Mouse (Mus musculus) right cerebral cortex, postnatal 4 days (tissue): ENCODE data around the gene Rpl7l1.
A peak's percentile ranks its signal among the peaks of the same experiment; 100 is the strongest.
"Not testable (repeated sequence)": the region's sequence is repeated elsewhere in the genome, so short reads cannot be mapped to it uniquely, and the experiment has no call there.

Experiments
- DNase-seq: peaks from one replicate; pipeline ENCODE4 v3.0.0-alpha.2; 2022

Gene Rpl7l1

DNA sequence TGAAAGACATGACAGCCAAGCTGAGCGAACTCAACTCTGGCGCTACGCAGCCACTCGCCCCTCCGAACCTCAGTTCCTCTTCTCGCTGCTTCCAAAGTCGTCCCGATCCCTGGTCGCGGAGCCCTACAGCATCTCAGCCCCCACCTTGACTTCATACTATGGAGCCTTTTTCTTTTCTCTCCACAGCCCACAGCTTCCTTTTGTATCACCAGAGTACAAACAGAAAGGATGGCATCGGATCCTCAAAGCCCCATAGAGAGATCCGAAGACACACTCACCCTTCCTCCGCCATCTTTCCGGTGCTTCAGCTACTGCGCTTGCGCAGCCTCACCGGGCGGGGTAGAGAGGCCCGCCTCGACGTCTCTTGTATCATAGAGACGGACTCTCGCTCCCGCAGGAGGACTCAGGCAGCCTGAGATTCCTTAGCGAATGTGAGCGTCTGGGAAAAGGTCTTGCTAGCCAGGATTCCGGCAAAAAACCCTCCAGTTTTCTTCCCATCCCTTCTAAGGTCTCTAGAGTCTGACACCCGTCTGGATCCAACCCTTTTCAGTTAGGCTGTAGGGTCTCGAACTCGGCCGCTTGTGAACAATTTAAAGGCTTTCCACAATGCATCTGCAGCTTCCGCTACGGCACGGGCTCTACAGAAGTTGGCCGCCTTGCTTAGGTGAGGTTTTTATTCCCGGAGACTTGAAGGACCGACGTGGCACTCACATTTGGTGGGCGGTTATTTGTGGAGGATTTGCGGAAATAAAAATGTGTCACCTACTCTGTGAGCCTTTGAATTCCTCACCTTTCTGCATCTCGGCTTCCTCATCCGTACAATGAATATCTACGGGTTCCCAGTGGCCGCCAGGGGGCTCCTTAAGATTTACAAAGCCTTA lies at the start of gene Rpl7l1:
Gene Rpl7l1 (minus strand): TSS at position 332 of the 881 bp plus-strand sequence.
- peak; percentile 90 for DNase-seq

DNA sequence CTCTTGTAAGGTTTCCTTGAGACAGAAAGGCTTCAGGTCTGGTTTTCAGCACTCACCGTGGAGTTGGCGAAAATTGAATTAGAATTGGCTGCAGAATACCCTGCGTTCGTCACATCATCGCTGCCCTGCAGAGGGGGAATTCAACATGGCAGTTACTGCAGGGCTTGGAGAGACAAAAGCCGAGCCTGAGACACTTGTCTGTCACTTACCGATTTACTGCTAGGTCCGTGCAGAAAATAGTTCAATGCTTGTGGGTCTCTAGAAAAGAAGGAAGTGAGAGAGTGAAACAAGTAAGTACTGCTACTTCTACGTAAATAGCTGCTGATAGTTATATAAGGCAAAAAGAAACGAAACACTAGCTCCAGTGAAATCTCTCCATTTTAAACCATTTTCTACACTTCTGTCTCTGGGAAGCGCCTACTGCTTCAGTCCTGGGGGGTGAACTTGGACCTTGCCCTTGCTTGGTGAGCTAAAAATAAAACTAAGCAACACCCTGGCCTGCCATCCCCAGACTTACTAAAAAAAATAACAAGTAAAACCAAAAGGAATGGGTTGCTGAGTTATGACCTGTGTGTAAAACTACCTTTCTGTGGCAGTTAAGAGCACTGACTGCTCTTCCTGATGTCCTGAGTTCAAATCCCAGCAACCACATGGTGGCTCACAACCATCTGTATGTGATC lies 47.5 kb upstream of the Rpl7l1 start:
- DNase-seq, result no peak

DNA sequence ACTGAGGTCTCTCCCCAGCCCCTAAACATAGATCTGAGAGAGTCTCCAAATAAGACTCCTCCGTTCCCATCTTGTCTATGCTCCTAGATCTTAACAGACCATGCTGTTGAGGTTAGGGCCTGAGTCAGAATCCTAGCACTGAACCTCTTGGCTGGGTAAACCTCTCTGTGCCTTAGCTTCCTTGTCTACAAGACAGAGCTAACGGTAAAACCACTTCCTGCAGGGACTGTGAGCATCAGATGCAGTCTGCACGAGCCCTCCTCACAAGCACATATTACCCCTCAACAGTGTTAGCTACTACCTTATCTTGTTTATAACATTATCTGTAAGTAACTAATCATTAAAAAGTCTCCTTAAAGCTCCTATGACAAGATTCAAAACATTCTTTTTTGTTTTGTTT lies 46.5 kb upstream of the Rpl7l1 start:
- DNase-seq, result no peak

DNA sequence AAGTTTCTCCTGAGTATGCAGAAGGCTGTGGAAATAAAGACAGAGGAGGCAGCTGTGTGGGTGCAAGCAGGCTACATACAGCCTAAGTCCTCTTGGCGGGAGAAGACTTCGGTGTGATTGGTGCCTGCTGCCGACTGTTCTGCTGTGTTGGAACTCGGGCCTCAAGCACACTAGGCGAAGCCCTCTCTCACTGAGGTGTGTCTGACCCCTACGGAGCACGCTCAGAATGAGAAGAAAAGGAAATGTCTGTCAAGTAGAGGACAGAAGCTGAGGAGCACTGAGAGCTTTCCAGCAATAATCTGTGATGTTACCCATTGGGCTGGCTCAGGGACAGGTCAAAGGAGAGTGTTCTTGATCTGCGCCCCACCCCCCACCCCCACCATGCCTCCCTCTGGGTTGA lies 40.6 kb upstream of the Rpl7l1 start:
- no peak for DNase-seq

DNA sequence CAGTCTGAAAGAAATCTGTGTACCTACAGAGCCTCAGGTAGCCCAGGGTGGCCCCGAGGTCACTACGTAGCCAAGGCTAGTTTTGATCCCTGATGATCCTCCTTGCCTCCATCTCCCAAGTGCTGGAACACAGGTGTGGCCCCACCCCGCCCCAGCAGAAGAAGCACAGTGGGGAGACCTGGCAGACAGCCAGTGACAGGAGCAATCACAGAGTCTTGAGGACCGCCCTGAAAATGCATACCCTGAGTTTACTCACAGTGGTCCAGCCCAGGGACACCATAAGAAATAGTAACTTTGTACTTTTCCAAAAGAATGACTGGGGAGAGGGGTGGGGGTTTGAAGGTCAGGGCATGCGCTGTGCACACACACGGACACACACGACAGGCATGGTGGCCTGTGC lies 38.2 kb upstream of the Rpl7l1 start:
- no peak for DNase-seq

DNA sequence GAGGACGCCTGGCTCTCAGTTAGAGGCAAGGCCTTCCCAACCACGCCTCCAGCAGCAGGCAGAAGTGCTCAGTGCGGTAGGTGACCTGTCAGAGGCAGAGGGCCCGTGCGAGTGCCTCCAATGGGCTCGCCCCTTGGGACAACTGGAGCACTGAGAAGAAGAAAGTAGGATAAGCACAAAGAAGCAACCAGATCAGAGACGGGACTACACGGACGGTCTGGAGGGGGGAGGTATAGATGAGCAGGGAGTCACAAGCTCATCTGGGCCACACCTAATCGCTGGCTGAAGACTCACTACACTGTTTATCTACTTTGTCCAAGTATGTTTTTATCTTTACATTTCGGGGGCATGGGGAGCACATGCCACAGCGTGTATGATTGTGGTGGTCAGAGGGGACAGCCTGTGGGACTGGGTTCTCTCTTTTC lies 35.3 kb upstream of the Rpl7l1 start:
- DNase-seq, result no peak

DNA sequence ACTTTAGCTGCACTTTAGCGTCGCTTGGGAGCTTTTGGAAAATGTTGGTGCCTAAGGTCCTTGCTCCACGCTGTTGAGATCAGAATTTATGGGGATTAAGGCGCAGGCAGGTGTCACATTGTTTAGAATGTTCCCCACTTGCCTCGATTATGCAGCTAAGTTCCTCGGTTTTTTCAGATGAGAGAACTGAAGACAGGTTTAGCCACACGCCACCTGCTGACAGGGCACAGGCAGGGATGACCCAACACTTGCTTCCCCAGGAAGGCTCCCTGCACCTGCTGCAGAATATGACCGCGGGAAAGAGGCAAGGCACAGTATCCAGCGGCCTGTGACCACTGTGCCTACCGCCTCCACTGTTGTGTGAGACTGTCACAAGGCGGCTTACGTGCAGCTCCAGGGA lies 33.8 kb upstream of the Rpl7l1 start:
- DNase-seq, result no peak

DNA sequence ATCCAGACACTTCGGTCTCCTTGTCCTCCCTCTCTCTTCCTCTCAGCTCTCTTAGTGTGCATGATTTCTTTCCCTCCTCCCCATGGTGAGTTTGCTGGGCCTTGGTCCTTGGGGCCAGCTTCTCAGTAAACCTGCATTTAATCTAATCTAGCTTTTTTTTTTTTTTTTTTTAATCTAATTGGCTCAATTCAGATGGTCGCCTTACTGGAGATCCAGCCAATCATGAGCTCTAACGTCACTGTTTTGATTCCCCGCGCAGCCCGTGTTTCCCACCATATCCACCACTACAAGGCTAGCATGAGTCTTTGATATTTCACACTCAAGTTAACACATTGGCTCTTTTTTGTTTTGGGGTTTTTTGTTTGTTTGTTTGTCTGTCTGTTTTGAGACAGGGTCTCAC lies 32.0 kb upstream of the Rpl7l1 start:
- DNase-seq, result no peak

DNA sequence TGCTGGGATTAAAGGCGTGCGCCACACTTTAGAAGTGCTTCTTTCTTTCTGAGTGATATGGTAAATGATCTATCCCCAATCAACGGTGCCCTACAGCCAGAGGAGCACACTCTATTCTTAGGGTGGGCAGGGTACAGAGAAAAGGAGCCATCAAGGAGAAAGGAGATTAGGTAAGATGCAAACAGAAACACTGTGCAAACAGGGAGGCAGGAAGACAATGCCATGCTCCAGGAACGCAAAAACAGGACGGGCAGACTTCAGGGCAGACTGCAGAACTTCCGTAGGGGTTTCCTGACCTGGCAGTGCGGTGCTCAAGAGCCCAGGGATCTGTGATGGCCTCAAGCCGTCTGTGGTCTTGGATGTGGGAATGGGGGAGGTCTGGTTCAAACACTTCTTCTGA lies 31.2 kb upstream of the Rpl7l1 start:
- no peak for DNase-seq

DNA sequence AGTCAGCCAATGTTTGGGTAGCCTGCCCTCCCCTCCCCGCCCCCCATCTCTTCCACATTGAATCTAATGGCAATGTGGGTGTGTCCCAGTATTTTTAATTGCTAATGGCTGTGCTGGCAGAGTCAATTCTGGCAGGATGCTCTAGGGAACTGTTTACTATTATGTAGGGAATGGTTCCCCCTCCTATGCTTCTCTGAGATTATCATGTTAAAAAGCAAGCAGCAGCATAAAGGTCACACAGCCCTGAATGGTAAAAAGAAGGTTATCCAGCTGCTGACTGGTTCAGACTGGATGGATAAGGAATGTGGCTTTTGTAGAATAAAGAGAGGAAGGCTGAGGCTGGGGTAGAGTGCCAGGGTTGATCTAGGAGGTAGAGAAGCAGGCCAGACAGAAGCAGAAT lies 30.0 kb upstream of the Rpl7l1 start:
- no peak for DNase-seq

DNA sequence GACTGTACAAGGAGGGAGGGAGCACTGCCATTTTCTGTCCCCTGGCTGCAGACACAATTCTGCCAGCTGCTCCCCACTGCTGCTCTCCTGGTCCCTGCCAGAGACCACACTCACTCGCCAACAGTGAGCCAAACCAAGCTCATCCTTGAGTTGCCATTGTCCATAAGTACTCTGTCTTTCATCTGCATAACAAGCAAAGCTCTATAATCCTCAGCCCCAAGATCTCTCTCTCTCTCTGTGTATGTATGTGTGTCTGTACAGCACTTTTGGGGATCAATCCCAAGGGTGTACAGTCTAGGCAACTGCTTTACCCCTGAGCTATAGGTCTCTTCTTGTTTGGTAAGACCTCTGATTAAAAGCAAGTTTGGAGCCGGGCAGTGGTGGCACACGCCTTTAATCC lies 28.2 kb upstream of the Rpl7l1 start:
- no peak for DNase-seq

DNA sequence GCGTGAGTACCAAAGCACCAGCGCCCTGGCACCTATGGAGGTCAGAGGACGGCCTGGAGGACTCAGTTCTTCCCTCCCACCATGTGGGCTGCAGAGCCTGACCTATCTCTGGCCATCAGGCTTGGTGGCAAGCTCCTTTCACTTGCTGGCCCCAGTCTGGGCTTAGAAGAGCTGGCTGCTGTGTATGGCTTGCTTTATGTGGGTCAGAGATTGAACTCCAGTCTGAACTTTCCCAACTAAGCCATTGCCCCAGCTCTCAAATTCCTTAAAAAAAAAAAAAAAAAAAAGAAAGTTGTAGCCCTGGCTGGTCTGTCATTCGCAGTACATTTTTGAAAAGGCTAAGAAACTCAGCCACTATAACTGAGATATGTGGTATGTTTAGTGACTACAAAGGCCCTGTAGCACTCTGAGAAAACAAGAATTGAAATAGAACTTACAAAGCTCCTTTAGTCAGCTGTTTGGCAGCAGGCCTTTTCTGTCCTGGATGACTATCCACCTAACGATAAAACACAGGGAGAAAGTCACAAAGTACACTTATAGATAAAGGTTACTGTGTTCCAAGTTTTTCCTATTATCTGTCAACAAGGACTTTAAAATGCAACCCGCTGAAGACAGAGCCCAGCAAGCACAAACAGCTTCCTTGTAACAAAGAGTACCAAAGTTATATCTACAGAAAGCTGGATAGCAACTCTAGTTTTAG lies 26.8 kb upstream of the Rpl7l1 start:
- DNase-seq, result no peak

DNA sequence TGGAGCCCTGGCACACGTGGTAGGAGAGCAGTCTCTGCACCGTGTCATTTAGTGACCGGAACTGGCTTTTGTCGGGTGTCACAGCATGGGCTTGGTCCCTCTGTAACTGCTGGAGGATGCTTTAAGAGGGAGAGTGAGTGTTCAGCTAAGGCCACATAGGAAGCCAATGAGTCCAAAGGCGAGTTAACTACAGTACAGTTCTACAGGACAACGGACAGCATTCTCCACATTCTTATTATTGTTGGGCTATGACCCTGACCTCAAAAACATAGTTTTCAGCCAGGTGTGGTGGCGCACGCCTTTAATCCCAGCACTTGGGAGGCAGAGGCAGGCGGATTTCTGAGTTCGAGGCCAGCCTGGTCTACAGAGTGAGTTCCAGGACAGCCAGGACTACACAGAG lies 25.9 kb upstream of the Rpl7l1 start:
- DNase-seq, result no peak

DNA sequence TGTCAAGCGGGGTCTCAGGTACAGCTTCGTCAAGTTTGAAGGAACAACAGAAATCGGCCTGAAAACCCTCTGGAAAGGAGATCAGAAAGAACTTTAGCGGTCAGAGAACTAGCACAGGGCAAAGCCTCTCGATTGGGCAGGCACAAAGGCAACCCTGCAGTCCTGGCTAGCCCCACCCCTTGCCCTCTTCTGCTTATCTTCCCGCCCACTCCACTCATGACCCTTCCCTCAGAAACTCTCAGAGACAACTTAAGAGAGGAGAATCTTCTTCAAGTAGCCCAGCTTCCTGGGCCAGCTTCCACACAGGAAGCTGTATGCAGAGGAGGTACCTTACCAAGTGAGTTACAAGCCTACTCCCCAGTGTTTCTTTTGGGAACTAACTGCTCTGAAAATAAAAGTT lies 19.3 kb upstream of the Rpl7l1 start:
- no peak for DNase-seq

DNA sequence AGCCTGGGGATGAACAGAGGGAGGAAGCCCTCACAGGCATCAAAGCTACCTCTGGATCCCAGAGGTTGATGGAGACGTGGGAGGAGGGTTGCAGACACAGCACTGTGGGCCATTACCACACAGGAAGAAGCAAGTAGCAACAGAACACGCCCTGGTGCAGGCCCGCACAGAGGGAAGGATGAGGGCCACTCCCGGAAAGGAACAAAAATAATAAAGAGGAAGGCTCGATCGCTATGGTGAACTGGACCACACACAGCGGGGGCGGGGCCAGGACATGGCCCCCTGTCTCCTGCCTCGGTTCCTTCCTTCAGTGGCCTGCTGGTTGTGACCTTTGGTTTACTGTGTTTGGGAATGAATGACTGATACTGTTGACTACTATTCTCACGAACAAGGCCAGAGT lies 17.2 kb upstream of the Rpl7l1 start:
- no peak for DNase-seq

DNA sequence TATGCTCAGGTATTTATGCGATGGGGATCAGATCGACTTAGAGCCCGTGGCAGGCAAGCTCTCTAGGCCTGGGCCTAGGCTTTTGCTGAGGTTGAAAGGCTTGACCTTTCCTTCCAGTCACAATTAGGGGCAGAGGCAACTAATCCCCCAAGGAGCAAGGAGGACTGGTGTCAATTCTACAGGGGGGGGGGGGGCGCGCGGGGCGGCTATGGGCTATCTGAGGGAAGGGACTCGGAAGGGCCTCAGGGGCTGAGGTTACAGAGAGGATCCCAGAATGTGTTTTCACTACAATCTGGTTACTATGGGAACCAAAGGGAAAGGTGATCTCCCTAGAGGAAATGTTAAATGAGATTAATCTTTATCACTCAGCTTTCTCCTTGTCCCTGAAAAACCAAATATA lies 14.9 kb upstream of the Rpl7l1 start:
- no peak for DNase-seq

DNA sequence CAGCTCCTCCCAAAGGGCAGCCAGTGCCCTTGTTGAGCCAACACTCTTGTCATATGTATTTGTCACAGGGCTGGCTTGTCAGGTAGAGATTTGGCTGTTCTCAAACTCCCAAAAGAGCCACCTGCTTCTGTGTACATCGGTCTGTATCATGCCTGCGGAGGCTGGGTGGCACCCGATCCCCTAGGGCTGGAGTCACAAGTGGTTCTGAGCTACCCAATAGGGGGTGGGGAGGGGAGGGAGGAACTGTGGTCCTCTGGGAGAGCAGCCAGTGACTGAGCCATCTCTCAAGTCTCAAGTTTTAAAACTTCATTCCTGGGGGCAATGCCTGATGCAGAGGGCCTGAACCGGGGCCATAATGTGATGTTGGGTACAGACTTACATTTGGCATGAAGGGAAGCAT lies 14.3 kb upstream of the Rpl7l1 start:
- no peak for DNase-seq

DNA sequence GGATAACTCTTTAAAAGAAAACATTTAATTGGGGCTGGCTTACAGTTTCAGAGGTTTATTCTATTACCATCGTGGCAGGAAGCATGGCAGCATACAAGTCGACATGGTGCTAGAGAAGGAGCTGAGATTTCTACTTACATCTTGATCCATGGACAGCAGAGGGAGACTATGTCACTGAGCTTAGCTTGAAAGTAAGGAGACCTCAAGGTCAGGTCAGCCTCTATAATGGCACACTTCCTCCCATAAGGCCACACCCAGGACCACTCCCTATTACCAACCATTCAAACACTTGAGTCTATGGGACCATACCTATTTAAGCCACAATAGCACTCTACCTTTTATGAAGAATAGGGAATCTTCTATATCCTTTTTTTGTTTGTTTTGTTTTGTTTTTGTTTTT lies 10.5 kb upstream of the Rpl7l1 start:
- no peak for DNase-seq

DNA sequence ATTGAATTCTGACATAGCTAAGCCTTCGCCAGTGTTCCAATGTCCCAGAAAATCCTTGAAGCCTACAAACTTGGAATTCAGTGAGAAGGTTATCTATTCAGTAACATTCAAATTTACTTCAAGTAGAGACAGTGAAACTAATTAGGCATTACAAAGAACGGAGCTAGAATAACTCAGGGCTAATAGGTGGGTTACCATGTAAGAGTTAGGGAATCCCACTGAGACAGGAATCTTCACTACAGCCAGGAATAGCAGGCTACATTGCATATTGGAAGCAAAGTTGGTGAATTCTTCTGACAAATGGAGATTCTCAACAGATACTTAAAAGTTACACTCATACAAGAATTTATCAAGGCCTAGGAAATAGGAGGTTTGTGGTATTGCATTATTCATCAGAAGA lies 5.5 kb upstream of the Rpl7l1 start:
- DNase-seq, result not testable (repeated sequence)

DNA sequence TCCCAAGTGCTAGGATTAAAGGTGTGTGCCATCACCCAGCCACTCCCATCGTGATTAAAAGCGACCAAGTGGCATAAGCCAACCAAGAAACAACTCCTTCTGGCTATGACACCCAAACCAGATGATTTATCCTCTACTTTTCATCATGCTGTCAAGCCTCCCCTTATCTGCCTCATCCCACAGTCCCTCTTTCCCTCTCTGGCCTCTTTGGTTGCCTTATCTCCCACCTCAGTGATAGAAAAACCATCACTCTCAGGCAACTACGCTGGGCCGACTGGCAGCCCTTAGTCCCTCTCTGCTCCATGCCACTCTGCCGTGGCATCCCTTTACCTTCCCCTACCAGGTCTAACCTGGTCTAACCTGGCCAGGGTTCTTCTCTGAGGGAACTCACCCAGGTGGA lies 4.5 kb upstream of the Rpl7l1 start:
- DNase-seq, result no peak

DNA sequence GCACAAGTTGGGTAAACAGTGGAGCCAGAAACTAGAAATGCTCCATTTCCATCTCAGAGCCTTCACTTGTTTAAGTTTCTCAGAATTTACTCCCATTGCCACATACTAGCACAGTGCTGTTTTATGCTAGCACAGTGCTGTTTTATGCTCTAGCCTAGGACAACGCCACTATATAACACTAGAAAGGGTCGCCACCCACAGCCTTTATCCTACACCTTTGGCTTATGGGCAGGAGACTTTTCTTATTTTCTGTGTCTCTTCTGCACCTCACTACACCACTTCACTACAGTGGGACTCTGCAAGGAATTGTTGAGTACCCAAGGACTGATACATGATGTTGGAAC lies 722 bp upstream of the Rpl7l1 start:
- no peak for DNase-seq

DNA sequence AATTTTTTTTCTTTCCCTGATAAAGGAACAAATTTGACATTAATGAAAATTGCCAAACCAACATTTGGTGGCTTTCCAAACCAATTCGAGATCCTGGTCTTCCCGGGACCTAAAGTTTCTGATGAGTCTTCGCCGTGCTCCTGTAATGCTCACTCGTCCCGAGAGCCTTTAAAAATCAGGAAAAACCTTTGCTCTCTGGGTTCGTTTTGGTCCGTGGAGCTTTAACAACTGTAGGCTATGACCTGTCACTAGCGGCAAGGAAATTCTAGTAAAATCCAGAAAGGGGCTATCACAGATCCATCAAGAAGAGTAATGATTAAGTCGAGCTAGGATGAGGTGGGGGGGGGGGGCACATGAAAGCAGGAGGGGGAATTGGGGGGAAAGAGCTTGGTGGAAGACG lies 596 bp downstream of the Rpl7l1 start:
- no peak for DNase-seq

DNA sequence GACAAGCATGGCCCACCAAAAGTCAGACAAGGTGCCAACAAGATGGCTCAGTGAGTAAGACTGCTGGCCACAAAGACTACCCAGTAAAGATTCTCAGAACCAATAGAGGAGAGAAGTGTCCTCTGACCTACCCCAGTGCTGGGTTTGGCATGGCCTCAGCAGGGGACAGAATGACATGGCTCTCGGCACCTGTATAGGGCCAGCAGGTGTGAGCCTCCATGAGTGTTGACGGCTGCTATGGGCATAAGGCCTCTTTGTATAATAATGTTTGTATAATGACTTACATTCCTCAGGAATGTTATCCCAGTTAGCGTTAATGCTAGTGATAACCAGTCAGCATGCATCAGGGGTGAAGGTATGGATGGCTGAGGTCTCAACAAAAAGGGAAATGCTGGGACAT lies 6.4 kb downstream of the Rpl7l1 start:
- DNase-seq, result no peak

DNA sequence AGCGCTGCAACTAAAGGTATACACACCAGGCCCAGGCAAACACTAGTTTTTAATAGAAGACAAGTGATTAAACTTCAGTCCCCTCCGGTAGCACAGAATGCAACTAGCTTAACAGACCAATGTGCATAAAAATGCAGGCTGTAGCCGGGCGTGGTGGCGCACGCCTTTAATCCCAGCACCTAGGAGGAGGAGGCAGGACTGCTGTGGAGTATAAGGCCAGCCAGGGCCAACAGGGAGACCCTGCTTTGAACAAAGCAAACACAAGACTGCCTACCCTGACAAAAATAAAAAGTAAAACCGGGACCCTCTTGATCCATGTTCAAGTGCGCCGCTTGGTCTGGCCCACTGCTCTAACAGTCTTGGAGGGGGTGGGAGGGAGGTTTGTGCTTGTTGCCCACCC lies 7.4 kb downstream of the Rpl7l1 start:
- DNase-seq, result no peak
